Mouse (Mus musculus) heart, postnatal 0 days (tissue): ENCODE results near the gene Pde4b.

Experiments
- CTCF ChIP-seq: IDR thresholded peaks from 2 replicates; pipeline ENCODE4 v1.5.1; 2016; ENCODE audit warnings: antibody characterized with exemption, control low read depth, low read depth
- EP300 ChIP-seq: IDR thresholded peaks from 2 replicates; pipeline ENCODE4 v1.6.1; 2016; ENCODE audit warnings: antibody characterized with exemption, low read depth

GRCm38 (mm10) chr4:102570766-102571411, 483.5 kb downstream of the Pde4b start:
- no peak for TF ChIP-seq CTCF
- TF ChIP-seq EP300: no peak
